Mouse (Mus musculus) urinary bladder, adult 2 months (tissue): ENCODE measurements around the gene Amer2. TPM values are rescaled to one million over a fixed set of nuclear protein-coding genes. Genes with fewer than 3 reads are reported as not detected.

ENCODE experiments used
- DNase-seq: peaks from one replicate; pipeline ENCODE4 v3.0.0; 2022; ENCODE audit warnings: low spot score
- polyA plus RNA-seq: library from polyadenylated mRNA; depleted of rRNA; stranded (reverse); fragments of >200 nt; gene quantifications from 2 replicates; pipeline ENCODE4 v1.2.3, GENCODE M21; 2012

The Amer2 gene
- polyA plus RNA-seq, 1 experiment = 0.18 TPM

GRCm38 (mm10) chr14:60386591-60387501 is 13.8 kb downstream of the Amer2 start:
- no peak for DNase-seq

GRCm38 (mm10) chr14:60388332-60388731 is 15.3 kb downstream of the Amer2 start:
- DNase-seq = no peak

GRCm38 (mm10) chr14:60392202-60392601 is 19.1 kb downstream of the Amer2 start:
- DNase-seq = no peak

GRCm38 (mm10) chr14:60397321-60397720 is 24.3 kb downstream of the Amer2 start:
- DNase-seq = no peak

GRCm38 (mm10) chr14:60398861-60399260 is 25.8 kb downstream of the Amer2 start:
- no peak for DNase-seq

GRCm38 (mm10) chr14:60403228-60403627 is 30.2 kb downstream of the Amer2 start:
- DNase-seq = no peak

DNA sequence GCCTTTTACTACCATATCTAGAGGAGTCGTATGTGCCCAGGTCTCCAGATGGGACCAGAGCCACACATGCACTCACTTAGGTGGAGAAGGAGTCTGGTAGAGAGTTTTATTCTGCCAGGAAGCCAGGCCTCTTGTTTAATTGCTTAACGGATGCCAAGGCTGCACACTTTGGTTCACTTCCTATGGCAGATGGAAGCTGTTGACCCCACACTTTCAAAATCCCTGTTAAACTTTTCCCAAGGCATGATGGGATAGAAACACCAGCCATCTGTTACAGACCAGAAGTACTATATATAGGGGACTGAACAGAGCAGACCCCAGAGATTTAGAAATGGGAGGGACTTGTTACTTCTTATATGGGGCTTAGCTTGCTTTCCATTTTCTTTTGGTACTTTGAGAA is 32.8 kb downstream of the Amer2 start:
- no peak for DNase-seq

GRCm38 (mm10) chr14:60406543-60406942 is 33.5 kb downstream of the Amer2 start:
- no peak for DNase-seq

DNA sequence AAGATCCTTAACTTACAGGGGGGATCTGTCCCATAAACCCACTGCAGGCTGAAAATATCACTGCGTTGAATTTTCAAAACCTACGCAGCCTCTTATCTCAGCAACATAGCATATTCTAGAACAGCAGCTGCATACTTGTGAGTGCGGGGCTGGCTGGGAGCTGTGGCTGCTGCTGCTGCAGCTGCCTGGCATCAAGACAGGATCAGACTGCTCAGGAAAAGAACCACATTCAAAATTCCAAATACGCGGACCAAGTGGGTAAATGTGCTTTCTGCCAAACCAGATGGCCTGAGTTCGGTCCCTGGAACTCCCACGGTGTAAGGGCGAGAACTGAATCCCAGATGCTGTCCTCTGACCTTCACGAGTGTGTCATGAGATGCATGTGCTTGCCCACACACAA is 34.3 kb downstream of the Amer2 start:
- DNase-seq = no peak

DNA sequence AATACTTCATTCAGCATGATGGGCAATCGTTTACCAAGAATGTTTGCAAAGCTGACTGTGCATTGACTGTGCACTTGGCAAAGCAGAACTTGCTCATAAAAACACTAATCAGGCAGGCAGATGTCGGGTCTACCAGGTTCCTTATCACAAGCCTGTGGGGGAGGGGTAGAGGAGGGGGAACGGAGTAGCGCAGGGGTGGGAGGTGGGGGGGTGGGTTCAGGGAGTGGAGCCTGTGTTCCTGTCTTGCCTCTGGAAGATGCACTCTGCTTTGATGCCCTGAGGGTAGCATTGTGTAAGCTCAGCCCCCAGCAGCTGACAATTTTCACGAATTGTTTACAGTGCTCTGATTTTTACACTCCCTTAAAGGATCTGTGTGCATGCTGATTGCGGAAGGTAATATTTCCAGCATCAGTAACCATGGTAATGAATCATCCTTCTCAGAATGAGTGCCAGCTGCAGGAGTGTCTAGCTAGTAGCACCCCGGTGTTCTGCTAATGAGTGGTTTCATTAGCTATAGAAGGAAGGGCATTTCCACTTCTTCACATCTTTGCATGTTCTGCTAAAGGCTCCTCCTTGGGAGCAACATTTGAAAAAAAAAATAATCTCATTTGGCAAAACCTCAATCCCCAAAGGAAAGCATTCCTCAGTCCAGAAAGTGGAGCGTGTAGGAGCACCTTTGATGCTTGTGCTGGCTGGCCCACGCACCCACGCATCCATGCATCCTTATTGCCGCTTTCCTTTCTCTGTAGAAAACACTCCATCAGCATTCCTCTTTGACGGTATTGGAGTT is 36.8 kb downstream of the Amer2 start:
- DNase-seq = no peak

- DNase-seq = no peak
Measured at GRCm38 (mm10) chr14:60411229-60411628, 38.2 kb downstream of the Amer2 start.

DNA sequence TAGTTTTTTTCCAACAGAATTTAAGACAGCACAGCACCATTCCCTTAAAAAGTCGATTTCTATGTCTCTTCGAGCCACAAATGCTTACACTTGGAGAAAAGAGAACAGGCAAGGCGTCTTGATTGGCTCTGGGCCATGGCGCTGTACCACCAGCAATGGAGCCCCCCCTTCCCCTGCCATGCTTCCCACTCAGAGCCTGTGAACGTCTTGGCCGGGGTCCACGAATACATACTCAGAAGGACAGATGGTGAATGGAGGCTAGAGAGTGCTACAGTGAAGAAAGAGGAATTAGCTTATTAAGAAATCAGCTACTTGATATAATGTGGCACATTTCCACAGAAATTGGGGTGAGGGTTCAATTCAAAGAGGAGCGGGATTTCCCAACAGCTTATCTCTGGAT is 41.6 kb downstream of the Amer2 start:
- DNase-seq = no peak

- DNase-seq = no peak
Measured at GRCm38 (mm10) chr14:60417924-60418323, 44.9 kb downstream of the Amer2 start.

- DNase-seq = no peak
Measured at GRCm38 (mm10) chr14:60422920-60423319, 49.9 kb downstream of the Amer2 start.

DNA sequence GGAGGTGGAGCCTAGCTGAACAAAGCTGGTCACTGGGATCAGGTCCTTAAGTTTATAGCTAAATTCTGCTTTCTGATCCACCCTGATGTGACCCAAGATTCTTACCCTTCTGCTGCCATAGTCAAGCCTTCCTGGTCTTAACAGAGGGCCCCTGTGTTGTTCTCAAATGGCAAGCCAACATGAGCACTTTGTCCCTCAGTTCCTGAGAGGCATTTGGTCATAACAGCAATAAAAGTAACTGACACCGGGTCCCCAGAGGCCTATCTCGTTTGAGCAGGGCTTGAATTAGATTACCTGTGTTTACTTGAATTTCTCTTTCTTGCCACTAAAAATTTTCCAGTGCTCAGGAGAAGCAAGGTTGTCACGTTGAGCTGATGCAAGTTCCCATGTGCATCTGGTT is 51.1 kb downstream of the Amer2 start:
- DNase-seq = no peak

DNA sequence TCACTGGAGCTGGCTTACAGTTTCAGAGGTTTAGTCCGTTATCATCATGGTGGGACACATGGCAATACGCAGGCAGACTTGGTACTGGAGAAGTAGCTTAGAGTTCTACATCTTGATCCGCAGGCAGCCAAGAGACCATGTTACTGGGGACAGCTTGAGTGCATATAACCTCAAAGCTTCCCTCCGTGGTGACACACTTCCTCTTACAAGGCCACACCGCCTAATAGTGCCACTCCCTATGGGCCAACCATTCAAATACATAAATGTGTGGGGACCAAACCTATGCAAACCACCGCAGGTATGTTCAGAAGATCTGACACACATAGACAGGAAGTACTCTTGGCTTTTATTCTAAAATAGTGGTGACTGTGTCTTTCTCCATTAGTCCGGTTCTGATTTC is 52.5 kb downstream of the Amer2 start:
- DNase-seq = no peak

DNA sequence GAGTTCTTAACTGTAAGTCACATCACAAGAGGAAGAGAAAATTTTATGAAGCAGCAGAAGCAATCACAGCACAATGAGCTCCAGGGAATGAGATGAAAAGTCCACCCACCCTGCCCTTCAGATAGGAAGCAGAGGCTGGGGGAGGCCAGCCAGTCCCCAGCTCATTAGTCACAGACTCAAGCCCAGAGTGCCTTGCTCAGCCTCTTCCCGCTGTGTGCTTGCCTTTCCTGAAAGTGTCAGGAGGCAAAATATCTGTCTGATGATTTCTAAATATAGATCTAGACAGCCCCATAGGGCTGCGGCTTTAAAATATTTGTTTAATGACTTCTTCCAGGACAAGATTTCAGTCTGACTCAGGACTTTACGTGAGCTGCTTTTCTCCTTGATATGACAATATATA is 54.8 kb downstream of the Amer2 start:
- no peak for DNase-seq

DNA sequence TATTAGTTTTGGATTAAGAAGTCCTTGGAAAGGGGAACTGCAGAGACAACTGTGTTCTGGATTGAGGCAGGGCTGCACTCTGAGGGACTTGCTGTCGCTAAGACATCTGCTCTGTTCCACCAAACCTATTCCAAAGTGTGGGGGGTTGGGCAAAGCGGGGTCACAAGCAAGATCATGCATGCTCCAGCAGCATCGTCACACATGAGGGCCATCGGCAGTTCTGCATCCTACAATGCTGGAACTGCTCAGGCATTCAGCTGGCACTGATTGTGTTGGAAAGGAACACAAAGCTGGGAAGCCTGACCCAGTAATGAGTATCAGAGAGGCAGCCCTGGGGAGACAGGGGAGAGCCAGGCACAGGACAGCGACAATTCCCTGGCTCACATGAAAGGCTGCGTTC is 56.5 kb downstream of the Amer2 start:
- DNase-seq = no peak

DNA sequence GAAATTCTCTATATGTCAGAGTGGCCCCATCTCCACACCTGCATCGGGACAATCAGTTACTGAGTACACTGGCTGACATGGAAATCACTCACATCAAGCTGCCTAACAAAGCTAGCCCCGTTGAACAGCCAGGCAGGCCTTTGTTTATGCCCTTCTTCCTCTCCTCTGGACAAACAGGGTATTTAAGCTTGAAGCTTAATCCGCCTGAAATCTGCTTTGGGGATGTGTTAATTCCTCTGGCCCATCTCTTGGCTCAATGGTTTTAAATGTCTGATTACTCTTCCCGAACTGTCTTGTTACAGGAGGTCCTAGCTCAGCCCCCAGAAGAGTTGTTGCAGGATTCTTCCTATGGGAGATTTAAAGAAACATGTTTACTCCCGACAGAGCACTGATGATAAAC is 58.5 kb downstream of the Amer2 start:
- DNase-seq = no peak

DNA sequence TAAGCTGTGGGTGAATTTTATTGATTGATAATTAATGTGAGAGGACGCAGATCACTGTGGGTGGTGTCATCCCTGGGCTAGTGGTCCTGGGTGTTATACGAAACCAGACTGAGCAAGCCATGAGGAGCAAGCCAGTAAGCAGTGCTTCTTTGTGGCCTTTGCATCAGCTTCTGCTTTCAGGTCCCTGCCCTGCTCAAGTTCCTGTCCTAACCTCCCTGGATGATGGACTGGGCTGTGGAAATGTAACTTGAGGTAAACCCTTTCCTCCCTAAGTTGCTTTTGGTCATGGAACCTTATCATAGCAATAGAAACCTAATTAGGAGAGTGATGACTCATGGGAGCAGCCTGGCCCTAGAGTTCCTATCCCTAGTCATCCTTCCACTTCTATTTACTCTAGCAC is 59.1 kb downstream of the Amer2 start:
- DNase-seq = no peak

- no peak for DNase-seq
Measured at GRCm38 (mm10) chr14:60435515-60435914, 62.5 kb downstream of the Amer2 start.

DNA sequence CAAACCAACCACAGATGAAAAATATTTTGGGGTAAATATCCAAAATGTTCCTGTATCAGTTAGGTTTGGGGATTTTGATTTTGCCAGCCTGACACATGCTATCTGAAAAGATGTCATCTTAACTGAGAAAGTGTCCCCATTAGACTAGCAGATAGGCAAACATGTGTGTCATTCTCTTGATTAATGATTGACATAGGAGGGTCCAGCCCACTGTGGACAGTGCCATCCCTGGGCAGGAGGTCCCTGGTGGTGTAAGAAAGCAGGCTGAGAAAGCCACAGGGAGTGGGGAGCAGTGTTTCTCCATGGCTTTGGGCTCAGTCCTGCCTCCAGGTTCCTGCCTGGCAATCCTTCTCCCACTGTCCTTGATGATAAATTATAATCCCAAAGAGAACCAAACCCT is 63.3 kb downstream of the Amer2 start:
- DNase-seq = no peak
